ENCODE assay signal across 27 mouse cellular contexts in genomic region chr13:19608120-19608519, GRCm38 (mm10). TPM values are rescaled to one million over a fixed set of nuclear protein-coding genes. Genes with fewer than 3 reads are reported as not detected.
"Had no signal": no experiment of that assay in that cellular context is flagged by ENCODE, and none has a peak within 500 bp of the region (broad histone marks: within the 10 kb centered on the region; RNA-seq: fewer than 3 reads in every experiment).

No protein-coding gene starts in this region.

- H3K4me2 ChIP-seq: heart, embryonic 12.5 days; hindbrain, embryonic 12.5 days; hindbrain, embryonic 14.5 days; intestine, embryonic 15.5 days; kidney, embryonic 15.5 days; limb, embryonic 12.5 days had no signal

- H3K4me1 ChIP-seq: heart, embryonic 10.5 days; heart, embryonic 12.5 days; intestine, embryonic 15.5 days; kidney, embryonic 15.5 days; limb, embryonic 10.5 days; limb, embryonic 12.5 days had no signal

- DNase-seq: gastrocnemius, adult 2 months; gastrocnemius, postnatal 10 days; gastrocnemius, postnatal 25 days; heart, adult 18-20 months; heart, postnatal 10 days; heart, postnatal 4 days; kidney, adult 11 months; kidney, adult 2 months; kidney, adult 9 months; kidney, postnatal 14 days; kidney, postnatal 36 days; layer of hippocampus, adult 9-11 months had no signal

- H3K9me3 ChIP-seq: heart, embryonic 10.5 days; heart, embryonic 12.5 days; hindbrain, embryonic 10.5 days; hindbrain, embryonic 12.5 days; intestine, embryonic 15.5 days; kidney, embryonic 15.5 days; limb, embryonic 10.5 days; limb, embryonic 12.5 days had no signal

- H3K4me3 ChIP-seq: gastrocnemius, adult 2 months; heart, embryonic 10.5 days; heart, embryonic 12.5 days; hindbrain, embryonic 10.5 days; hindbrain, embryonic 12.5 days; intestine, embryonic 15.5 days; kidney, embryonic 15.5 days; left cerebral cortex, adult 2 months; limb, embryonic 10.5 days; limb, embryonic 12.5 days had no signal

- H3K36me3 ChIP-seq: heart, embryonic 10.5 days; heart, embryonic 12.5 days; hindbrain, embryonic 10.5 days; hindbrain, embryonic 12.5 days; intestine, embryonic 15.5 days; kidney, embryonic 15.5 days; limb, embryonic 10.5 days; limb, embryonic 12.5 days had no signal

- H3K27me3 ChIP-seq: heart, embryonic 12.5 days; hindbrain, embryonic 12.5 days; intestine, embryonic 15.5 days; kidney, embryonic 15.5 days; limb, embryonic 12.5 days had no signal

- ATAC-seq: forebrain, embryonic 16.5 days; hindbrain, embryonic 16.5 days; inflammation-experienced regulatory T-cells, adult 6 months; intestine, embryonic 15.5 days had no signal

- H3K9ac ChIP-seq: heart, embryonic 12.5 days; hindbrain, embryonic 12.5 days; hindbrain, embryonic 14.5 days; intestine, embryonic 15.5 days; kidney, embryonic 15.5 days; limb, embryonic 12.5 days had no signal

- H3K27ac ChIP-seq: gastrocnemius, adult 2 months; heart, embryonic 10.5 days; hindbrain, embryonic 10.5 days; hindbrain, embryonic 12.5 days; hindbrain, embryonic 14.5 days; intestine, embryonic 15.5 days; kidney, embryonic 15.5 days; kidney, postnatal 0 days; left cerebral cortex, adult 2 months; limb, embryonic 10.5 days; limb, embryonic 12.5 days had no signal

RNA-seq across cellular contexts. Expression of gene Sfrp4, which starts 14.8 kb away (rescaled TPM):
- total RNA-seq: granulocyte monocyte progenitor cell, adult 5-6 weeks had no signal
- polyA plus RNA-seq: inflammation-experienced regulatory T-cells, adult 6 months had no signal
